Mouse (Mus musculus) heart, adult 2 months (tissue): ENCODE measurements at regions not wholly inside any gene's neighbourhood (a gene's known extent, or its start where the extent isn't known, plus 50 kb on each side); places are given as distances from the start of the nearest gene placed in this dataset.
"Not testable (repeated sequence)": the region's sequence is repeated elsewhere in the genome, so short reads cannot be mapped to it uniquely, and the experiment has no call there.

Experiments used
- DNase-seq, 2 experiments: peaks; one replicate each; pipeline ENCODE4 v3.0.0; 2021
- H3K27ac ChIP-seq: fragments of 200-600 bp; 2 replicates; pipeline ENCODE4 v1.8.1; 2022
- H3K27me3 ChIP-seq: fragments of 200-500 bp; 2 replicates; pipeline ENCODE4 v1.6.1; 2012; ENCODE audit warnings: mild to moderate bottlenecking, low read length, inconsistent platforms, mixed read lengths; ENCODE audit not compliant: control insufficient read depth, insufficient read depth
- H3K36me3 ChIP-seq: fragments of 200-500 bp; 2 replicates; pipeline ENCODE4 v1.6.1; 2012; ENCODE audit warnings: low read length, inconsistent platforms; ENCODE audit not compliant: control insufficient read depth, insufficient read depth
- H3K4me1 ChIP-seq: fragments of 200-500 bp; 2 replicates; pipeline ENCODE4 v1.6.1; 2011; ENCODE audit warnings: low read length; ENCODE audit not compliant: control insufficient read depth, insufficient read depth
- H3K4me3 ChIP-seq: fragments of 200-600 bp; 2 replicates; pipeline ENCODE4 v1.8.1; 2022
- H3K79me2 ChIP-seq: fragments of 200-500 bp; replicated peaks from 2 replicates; pipeline ENCODE4 v1.6.1; 2012; ENCODE audit warnings: mild to moderate bottlenecking, inconsistent platforms, low read length, moderate library complexity, mixed read lengths; ENCODE audit not compliant: control insufficient read depth, insufficient read depth
- H3K9ac ChIP-seq: fragments of 200-500 bp; 2 replicates; pipeline ENCODE4 v1.6.1; 2012; ENCODE audit warnings: low read depth, mild to moderate bottlenecking, control low read depth, inconsistent platforms, low read length, mixed read lengths
- CTCF ChIP-seq: fragments of 200-600 bp; IDR thresholded peaks from 2 replicates; pipeline ENCODE4 v1.8.1; 2022; ENCODE audit warnings: antibody characterized with exemption, mild to moderate bottlenecking, moderate library complexity
- EP300 ChIP-seq: fragments of 200-500 bp; IDR thresholded peaks from 2 replicates; pipeline ENCODE4 v1.6.1; 2011; ENCODE audit warnings: low read depth, low read length, control low read depth; ENCODE audit not compliant: insufficient read depth
- POLR2A ChIP-seq: fragments of 200-500 bp; IDR thresholded peaks from 2 replicates; pipeline ENCODE4 v1.6.1; 2011; ENCODE audit warnings: mild to moderate bottlenecking, low read depth, low read length, control low read depth; ENCODE audit not compliant: insufficient read depth
- WGBS: fragments of 180-500 bp; shearing (Covaris S2); methylation state at CpG from one replicate; pipeline ENCODE4 v1.1.7; 2018; 5-methylcytosine and 5-hydroxymethylcytosine counted together
- intact Hi-C: fragments of 180-260 bp; cut with DNase I; formaldehyde crosslinking; loops from one replicate; pipeline ENCODE4 v1.15.1; 2025

GRCm38 (mm10) chr7:64101679-64102078 is 52.0 kb upstream of the Trpm1 start:
- H3K9ac ChIP-seq, result no peak overlapping the region
- no peaks in the 10 kb centered on the region for H3K27me3 ChIP-seq
- H3K36me3 ChIP-seq, result no peaks in the 10 kb centered on the region
- 87% methylated on average over 1 of the region's 1 CpGs for WGBS
- H3K27ac ChIP-seq, result no peak overlapping the region
- DNase-seq, result no peak
- H3K4me1 ChIP-seq, result no peaks in the 10 kb centered on the region
- intact Hi-C loops, result no loop called here
- no peak overlapping the region for H3K4me3 ChIP-seq
- H3K79me2 ChIP-seq, result no peaks in the 10 kb centered on the region
- TF ChIP-seq EP300, result no peak
- no peak for TF ChIP-seq POLR2A
- TF ChIP-seq CTCF, result no peak

DNA sequence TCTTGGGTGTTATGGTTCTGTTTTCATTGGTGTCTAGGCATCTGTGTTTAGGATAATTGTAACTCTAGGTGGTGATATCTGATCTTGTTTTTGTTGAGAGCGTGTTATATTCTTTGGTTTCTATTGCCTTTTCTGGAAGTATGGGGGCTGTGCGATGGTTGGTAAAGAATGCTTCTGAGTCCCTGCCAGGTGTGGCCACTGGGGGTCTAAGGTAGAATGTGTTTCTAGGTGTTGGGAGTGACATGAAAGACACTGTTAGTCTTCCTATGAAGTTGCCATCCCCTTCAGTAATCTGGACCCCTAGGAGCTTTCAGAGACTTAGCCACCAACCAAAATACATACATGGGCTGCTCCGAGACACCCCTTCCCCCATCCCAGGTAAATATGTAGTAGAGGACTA is 54.0 kb upstream of the Trpm1 start:
- TF ChIP-seq POLR2A, result no peak
- WGBS, result 87% methylated on average over 3 of the region's 3 CpGs
- DNase-seq, result no peak
- Histone ChIP-seq H3K36me3 (no peaks in the 10 kb centered on the region), H3K79me2 (no peaks in the 10 kb centered on the region), H3K4me3 (no peak overlapping the region), H3K27me3 (no peaks in the 10 kb centered on the region), H3K27ac (no peak overlapping the region), H3K9ac (no peak overlapping the region), H3K4me1 (no peaks in the 10 kb centered on the region)
- intact Hi-C loops, result no loop called here

- no peaks in the 10 kb centered on the region for H3K36me3 ChIP-seq
- 83% methylated on average over 1 of the region's 1 CpGs for WGBS
- no peak overlapping the region for H3K9ac ChIP-seq
- TF ChIP-seq EP300 (no peak), CTCF (no peak), POLR2A (no peak)
- no peaks in the 10 kb centered on the region for H3K4me1 ChIP-seq
- no peak overlapping the region for H3K27ac ChIP-seq
- no peaks in the 10 kb centered on the region for H3K27me3 ChIP-seq
- intact Hi-C loops, result no loop called here
- no peaks in the 10 kb centered on the region for H3K79me2 ChIP-seq
- H3K4me3 ChIP-seq, result no peak overlapping the region
- DNase-seq, result no peak
Observed at GRCm38 (mm10) chr7:64090067-64090466, 63.6 kb upstream of the Trpm1 start.

- no peak overlapping the region for H3K27ac ChIP-seq
- H3K9ac ChIP-seq, result no peak overlapping the region
- 80% methylated on average over 5 of the region's 5 CpGs for WGBS
- DNase-seq, result no peak
- H3K4me3 ChIP-seq, result no peak overlapping the region
- H3K27me3 ChIP-seq, result no peaks in the 10 kb centered on the region
- no peaks in the 10 kb centered on the region for H3K4me1 ChIP-seq
- intact Hi-C loops, result no loop called here
- TF ChIP-seq EP300 (no peak), CTCF (no peak), POLR2A (no peak)
- H3K79me2 ChIP-seq, result no peaks in the 10 kb centered on the region
- H3K36me3 ChIP-seq, result no peaks in the 10 kb centered on the region
Observed at GRCm38 (mm10) chr7:64089034-64089433, 64.6 kb upstream of the Trpm1 start.

GRCm38 (mm10) chr7:64083978-64084377 is 69.7 kb upstream of the Trpm1 start:
- DNase-seq, H3K4me1 ChIP-seq, H3K4me3 ChIP-seq, H3K9ac ChIP-seq, H3K27ac ChIP-seq, H3K27me3 ChIP-seq, intact Hi-C loops, H3K36me3 ChIP-seq, H3K79me2 ChIP-seq: not testable (repeated sequence)
- 59% methylated on average over 1 of the region's 1 CpGs for WGBS

DNA sequence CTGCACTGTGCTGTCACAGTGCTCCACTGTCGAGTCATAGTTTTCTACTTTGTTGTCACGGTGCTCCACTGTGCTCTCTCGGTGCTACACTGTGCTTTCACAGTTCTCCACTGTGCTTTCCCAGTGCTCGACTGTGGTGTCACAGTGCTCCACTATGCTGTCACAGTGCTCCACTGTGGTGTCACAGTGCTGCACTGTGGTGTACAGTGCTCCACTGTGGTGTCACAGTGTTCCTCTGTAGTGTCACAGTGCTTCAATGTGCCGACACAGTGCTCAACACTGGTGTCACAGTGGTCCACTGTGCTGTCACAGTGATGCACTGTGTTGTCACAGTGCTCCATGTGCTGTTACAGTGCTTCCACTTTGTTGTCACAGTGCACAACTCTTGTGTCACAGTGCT is 71.0 kb upstream of the Trpm1 start:
- Histone ChIP-seq H3K79me2 (no peaks in the 10 kb centered on the region), H3K27me3 (no peaks in the 10 kb centered on the region), H3K4me3 (no peak overlapping the region), H3K27ac (no peak overlapping the region), H3K36me3 (no peaks in the 10 kb centered on the region), H3K9ac (no peak overlapping the region), H3K4me1 (no peaks in the 10 kb centered on the region)
- WGBS, result 79% methylated on average over 5 of the region's 5 CpGs
- intact Hi-C loops, result no loop called here
- DNase-seq, result no peak
- TF ChIP-seq EP300 (no peak), POLR2A (no peak), CTCF (no peak)

GRCm38 (mm10) chr7:64082201-64082600 is 71.4 kb upstream of the Trpm1 start:
- no peaks in the 10 kb centered on the region for H3K27me3 ChIP-seq
- TF ChIP-seq POLR2A, result no peak
- TF ChIP-seq EP300, result no peak
- intact Hi-C loops, result no loop called here

More at GRCm38 (mm10) chr7:64082201-64082600, 71.4 kb upstream of the Trpm1 start:
- no peaks in the 10 kb centered on the region for H3K36me3 ChIP-seq
- no peak overlapping the region for H3K9ac ChIP-seq
- no peak for DNase-seq
- H3K4me3 ChIP-seq, result no peak overlapping the region
- no peaks in the 10 kb centered on the region for H3K79me2 ChIP-seq
- H3K4me1 ChIP-seq, result no peaks in the 10 kb centered on the region
- 82% methylated on average over 3 of the region's 3 CpGs for WGBS
- H3K27ac ChIP-seq, result no peak overlapping the region
